Mouse (Mus musculus) urinary bladder, adult 2 months (tissue): ENCODE measurements around the gene Ikzf4. TPM values are rescaled to one million over a fixed set of nuclear protein-coding genes. Genes with fewer than 3 reads are reported as not detected.
A peak's percentile ranks its signal among the peaks of the same experiment; 100 is the strongest.

ENCODE experiments used
- DNase-seq: peaks from one replicate; pipeline ENCODE4 v3.0.0; 2022; ENCODE audit warnings: low spot score
- polyA plus RNA-seq: library from polyadenylated mRNA; depleted of rRNA; stranded (reverse); fragments of >200 nt; gene quantifications from 2 replicates; pipeline ENCODE4 v1.2.3, GENCODE M21; 2012; rRNA removed

Ikzf4 gene
- polyA plus RNA-seq: 1.4 and 2.3 TPM in 2 replicates

DNA sequence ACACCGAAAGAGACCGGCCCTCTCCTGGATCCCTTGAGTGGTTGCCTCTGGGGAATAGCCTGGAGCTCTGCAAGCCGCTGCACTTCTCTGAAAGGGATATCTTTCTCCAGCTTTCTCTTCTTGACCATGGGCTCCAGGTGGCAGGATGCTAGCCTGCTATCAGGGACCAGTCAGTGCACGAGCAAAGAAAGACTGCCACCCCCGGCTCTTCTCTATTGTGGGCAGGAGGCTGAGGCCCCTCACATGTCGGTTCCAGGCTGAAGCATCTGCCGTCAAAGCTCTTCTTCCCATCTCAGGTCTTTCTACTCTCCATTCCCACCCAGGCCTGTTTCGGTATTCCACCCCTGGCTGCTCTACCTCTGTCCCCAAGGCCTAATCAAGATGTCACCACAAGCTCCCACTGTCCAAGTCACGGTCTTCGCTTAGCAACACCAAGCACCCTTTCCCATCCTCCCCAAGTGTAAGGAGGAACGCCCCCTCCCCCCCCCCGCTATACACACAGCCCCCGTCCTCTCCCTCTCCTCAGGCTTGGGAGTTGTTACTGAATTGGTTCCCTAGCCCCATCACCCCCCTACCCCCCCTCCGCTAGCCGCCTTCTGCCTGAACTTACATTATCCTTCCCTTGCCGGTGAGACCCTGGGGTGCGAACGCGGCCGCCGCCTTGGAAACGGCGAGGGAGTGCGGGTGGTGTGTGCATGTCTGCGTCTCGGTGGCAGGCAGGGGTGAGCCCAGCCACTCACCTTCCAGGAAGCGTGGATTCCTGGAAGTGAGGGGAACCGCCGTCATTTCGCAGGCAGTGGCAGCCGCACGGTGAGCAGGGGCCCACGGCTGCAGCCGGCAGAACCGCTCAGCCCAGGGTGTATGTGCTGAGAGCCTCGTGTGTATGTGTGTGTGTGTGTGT lies at the start of gene Ikzf4:
Ikzf4 (minus strand) TSS at position 881 of the 901 bp plus-strand sequence.
- no peak for DNase-seq

- no peak for DNase-seq
Observed at GRCm38 (mm10) chr10:128695411-128695991, 49.7 kb upstream of the Ikzf4 start.

DNA sequence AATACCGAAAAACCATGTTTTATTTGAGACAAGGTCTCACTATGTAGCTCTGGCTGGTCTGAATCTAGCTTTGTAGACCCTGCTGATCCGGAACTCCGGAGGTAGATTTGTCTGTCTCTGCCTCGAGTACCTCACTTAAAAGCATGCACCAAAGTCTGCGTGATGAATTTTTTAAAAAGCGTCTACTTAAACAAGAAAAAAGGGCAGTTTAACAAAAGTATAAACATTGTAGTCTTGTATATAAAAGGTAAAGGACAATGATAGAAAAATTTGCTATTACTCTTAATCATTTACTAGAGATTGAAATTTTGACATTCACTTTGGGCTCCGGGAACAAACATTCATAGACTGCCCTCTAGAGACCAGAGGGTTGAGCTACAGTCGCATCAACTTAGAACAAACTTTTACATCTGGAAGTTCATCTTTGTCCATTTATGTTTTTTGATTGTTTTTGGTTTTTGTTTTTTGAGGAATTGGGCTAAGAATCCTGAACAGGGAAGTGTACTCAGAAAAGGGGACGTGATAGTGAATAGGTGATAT lies 28.7 kb upstream of the Ikzf4 start:
- DNase-seq: no peak

- peak; percentile 80 for DNase-seq
Observed at GRCm38 (mm10) chr10:128673763-128674468, 28.1 kb upstream of the Ikzf4 start, which contains the start of gene Suox. Suox (minus strand) TSS chr10:128674073.

GRCm38 (mm10) chr10:128671148-128671547 lies 25.4 kb upstream of the Ikzf4 start:
- no peak for DNase-seq

- peak; percentile 42 for DNase-seq
Observed at GRCm38 (mm10) chr10:128668790-128669672, 23.2 kb upstream of the Ikzf4 start.

GRCm38 (mm10) chr10:128665806-128666205 lies 20.0 kb upstream of the Ikzf4 start:
- DNase-seq: no peak

- no peak for DNase-seq
Observed at GRCm38 (mm10) chr10:128665307-128665706, 19.5 kb upstream of the Ikzf4 start.

- DNase-seq: no peak
Observed at GRCm38 (mm10) chr10:128664808-128665207, 19.0 kb upstream of the Ikzf4 start.

- no peak for DNase-seq
Observed at GRCm38 (mm10) chr10:128663441-128664220, 17.8 kb upstream of the Ikzf4 start.

DNA sequence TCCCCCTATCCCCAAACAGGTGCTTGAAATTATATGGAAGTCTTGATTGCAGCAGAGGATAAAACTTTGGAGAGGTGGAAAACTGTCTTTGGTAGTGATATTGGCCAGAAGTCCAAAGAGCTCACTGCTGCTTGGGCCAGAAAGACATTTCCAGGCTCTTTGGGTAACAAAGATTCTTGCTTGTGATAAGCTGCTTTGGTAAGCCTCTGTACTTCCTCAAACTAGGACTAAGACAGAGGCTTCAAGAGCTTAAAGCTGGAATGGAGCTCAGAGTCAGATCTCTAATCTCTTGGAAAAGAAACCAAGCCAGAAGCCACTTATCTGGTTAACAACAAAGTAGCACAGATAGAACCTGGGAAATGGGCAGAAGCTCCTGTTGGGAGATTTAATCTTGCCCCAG lies 16.7 kb upstream of the Ikzf4 start:
- DNase-seq: no peak

DNA sequence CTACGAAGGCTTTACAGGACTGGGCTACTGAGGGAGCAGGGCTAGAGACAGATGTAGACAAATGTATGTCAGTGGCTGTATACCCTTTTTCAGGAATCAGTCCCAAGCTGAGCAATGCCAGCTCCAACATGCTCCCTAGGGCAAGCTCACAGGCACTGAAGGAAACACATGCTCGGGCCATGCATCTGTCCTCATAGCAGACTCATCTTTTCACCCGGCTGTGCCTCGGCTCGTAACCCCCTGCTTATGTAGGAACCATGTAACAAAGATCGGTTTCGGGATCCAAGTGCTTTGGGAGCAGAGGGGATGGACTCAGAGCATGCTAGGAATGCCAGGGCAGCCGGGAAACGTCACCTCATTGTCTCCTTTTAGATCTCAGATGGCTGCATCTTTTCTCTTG lies 13.7 kb upstream of the Ikzf4 start:
- no peak for DNase-seq

DNA sequence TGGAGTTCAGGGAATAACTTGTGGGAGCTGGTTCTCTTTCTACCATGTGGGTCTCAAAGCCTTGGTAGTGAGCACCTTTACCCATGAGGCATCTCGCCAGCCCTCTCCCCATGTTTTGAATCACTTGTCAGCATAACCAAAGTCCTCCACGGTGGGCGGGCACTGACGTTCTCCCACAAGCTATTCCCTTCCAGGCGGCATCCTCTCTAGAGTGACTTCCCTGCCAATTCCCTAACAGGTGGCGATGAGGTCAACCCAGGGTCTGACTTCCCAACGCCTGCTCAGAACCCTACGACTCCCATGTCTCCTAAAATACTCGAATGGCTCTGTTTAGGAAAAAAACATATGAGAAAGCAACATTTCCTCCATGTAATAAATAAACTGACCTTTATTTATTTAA lies 12.1 kb upstream of the Ikzf4 start:
- DNase-seq: no peak

GRCm38 (mm10) chr10:128656731-128657130 lies 10.9 kb upstream of the Ikzf4 start:
- DNase-seq: no peak

GRCm38 (mm10) chr10:128655254-128655653 lies 9.5 kb upstream of the Ikzf4 start:
- DNase-seq: no peak

DNA sequence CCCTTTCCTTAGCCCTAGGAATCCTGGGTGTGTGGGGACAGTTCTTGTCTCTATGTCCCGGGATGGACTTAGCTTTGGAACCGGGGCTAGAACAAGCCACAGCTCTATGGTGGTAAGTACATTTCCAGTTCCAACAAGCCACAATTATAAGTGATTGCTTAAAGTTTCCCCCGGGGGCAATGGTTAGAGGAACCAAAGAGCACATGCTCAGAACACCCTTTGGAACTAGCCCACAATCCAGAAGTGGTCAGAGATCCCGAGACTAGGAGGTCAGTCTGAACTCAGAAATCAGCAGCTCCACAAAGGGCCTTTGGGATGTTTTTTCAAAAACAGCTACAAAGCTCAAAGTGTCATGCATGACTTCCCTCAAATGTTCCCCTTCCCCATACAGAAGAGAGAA lies 8.1 kb upstream of the Ikzf4 start:
- DNase-seq: no peak

DNA sequence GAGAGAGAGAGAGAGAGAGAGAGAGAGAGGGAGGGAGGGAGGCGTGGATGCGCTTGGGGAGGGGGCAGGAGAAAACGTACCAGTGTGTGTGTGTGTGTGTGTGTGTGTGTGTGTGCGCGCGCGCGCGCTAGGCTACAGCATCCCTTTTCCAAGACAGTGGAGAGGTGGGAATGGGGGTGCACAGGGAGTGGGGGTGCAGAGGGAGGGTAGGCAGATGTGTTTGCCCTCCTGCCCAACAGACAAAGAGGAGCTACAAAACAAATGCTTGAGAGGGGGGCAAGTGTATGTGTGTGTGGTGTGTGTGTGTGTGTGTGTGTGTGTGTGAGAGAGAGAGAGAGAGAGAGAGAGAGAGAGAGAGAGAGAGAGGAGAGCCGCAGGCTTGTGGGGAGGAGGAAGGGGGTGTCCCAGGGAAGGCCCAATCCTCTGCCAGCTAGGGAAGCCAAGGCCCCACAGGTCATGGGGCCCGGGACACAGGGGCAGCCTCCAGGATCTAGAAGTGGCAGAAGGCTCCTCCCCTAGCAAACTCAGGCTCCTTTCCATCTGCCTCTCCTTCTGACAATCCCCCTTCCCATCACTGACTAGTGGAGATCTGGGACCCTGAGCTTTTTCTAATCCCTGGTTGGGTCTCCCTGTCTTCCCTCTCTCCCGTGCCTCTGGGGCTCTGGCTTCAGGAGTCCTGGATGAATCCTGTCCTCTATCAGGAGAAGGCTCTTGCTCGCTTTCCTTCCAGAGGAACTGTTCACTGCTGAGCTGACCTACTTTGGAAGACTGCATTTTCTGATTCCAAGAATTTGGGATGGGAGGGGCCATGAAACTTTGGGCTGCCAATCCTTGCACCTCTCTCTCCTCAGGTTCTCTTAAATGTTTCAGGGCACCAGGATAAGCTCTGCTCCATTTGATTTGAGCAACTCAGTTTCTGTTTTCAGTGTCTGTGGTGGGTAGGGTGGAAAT lies 623 bp upstream of the Ikzf4 start:
- no peak for DNase-seq

DNA sequence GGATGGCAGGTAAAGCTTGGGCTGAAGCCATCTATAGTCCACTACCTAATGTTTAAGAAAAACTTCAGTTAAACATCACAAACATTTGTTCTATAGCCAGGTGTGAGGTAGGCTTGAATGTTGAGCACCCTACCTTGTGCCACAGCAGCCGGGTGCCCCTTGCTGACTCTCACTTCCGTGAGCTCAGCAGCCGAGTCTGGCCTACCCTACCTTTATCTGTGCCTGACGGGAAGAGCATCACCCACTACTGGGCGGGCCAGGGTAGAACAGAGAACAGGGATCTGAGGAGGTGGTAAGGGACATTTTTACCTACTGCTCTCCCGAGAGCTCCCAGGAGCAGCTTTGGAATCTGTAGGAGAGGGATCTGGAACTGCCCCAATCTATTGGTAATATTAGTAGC lies 3.0 kb downstream of the Ikzf4 start:
- no peak for DNase-seq

GRCm38 (mm10) chr10:128641871-128642270 lies 3.9 kb downstream of the Ikzf4 start:
- DNase-seq: no peak
